Mouse (Mus musculus): ENCODE measurements around the gene Dytn.
"Not testable (repeated sequence)": the region's sequence is repeated elsewhere in the genome, so short reads cannot be mapped to it uniquely, and the experiment has no call there.

Gene Dytn

DNA sequence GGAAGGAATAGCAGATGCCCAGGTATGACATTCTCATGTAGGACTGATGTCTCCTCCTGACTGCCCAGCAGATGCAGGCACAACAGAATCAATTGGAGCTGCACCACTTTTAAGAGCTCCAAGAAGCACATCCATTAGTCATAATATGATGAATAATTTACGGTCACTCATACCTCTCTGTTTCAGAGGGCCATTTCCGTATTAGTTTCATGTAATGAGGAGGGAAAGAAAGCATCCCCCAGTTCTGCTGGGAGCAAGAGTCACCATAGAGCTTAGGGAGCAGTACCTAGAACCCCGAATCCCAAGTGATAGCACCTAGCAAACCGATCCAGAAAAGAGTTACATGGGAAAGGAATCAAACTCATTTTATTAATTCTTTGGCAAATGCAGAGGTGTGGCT, at the start of gene Dytn:
Gene Dytn, minus strand, starts transcription at position 101 of the 400 bp plus-strand sequence.
- no peak for DNase-seq (ENCODE audit: low read depth, low spot score)

DNA sequence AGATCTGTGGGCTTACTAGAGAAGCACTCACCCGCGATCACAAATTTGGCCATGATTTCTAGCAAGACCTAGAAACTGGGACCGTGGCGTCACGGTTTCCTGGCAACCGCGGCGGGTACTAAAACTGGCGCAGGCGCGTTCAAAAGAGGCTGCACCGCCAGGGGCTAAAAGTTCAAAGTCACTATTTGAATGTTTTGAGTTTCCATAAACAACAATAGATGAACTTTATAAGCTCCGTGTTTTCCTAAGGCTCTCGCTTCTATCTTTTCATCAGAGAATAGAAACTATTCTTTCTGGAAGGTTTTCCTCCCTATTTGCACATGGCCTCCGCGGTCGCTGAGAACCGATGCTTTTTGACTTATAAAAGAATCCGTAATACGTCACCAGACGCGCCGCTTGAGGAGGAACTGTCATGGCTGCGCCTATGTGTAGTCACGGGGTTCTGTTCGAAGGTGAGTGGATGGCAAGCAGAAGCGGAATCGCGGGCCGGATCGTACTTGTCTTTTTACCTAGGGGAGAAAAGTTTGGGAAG, 43.6 kb upstream of the Dytn start, which contains the start of the genes Mdh1b and Fastkd2:
Gene Mdh1b, minus strand, starts transcription at position 79 of the 532 bp plus-strand sequence.
Gene Fastkd2, plus strand, starts transcription at position 375 of the 532 bp plus-strand sequence.
- peak; percentile 80 for DNase-seq (ENCODE audit: low read depth, low spot score)

DNA sequence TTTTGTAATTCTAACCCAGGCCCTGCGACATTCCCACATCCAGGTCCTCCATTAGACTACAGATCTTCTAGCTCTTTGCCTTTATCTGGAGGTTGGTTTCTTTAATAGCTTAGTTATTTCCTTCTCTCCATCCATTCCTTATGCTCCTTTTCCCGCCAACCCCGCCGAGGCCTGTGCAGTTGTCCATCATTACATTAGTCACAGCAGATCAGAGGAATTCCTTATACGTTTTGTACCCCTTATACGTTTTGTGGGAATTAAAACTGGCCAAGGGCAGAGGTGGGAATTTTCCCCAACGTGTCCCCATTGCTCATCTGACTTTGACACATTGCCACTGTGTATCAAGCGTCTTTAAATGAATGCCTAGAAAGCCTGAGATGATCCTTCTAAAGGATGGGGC, 43.1 kb upstream of the Dytn start:
- no peak for DNase-seq (ENCODE audit: low read depth, low spot score)

DNA sequence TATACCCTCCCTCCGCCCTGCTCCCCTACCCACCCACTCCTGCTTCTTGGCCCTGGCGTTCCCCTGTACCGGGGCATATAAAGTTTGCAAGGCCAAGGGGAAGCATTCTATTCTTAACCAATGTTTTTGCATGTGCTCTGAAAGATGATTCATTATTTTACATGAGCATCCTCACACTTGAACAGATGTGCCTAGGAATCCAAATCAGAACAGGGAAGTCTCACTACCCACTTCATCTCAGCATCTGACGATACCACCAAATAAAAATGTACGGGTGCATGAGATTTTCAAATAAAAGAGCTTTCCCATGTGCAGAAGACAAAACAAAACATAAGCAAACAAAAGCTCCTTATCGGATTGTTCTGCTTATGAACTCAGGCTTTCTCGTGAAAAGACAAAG, 33.4 kb upstream of the Dytn start:
- no peak for DNase-seq (ENCODE audit: low read depth, low spot score)

DNA sequence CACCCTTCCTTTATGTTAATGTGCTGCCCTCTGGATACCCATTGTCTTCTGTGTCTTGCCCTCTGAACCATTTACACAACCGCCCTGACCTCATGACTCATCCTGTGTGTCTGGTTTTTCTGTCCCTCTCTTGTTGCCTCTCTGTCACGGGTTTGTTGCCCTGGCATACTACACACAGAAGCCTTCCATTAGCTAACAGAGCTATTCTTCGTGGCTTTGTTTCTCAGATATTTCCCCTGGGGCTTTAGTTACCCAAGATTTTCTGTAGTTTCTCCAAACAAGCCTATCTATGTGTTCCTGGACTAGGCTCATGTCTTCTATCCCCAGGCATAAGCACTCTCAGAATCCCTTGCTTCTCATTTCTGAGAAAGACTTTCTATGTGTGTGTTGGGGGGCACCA, 22.1 kb upstream of the Dytn start:
- no peak for DNase-seq (ENCODE audit: low read depth, low spot score)

DNA sequence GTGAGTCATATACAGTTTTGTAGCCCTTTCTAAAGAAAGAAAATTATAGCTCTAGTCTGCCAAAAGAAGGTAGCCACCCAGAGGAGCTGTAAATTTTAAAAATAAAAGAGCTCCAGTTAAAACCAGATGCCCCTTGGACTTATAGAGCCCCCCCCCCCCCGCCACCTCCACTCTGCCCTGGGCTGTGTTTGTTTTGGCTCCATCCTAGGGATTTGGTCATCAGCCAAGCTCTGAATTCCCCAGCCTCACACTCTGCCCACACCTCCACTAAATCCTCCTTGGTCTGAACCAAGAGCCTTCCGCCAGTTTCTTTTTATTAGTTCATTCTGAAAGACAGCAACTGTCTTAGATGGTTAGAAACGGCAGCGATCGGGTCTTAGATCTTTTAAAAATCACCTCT, 19.0 kb upstream of the Dytn start:
- DNase-seq (ENCODE audit: low read depth, low spot score): no peak

DNA sequence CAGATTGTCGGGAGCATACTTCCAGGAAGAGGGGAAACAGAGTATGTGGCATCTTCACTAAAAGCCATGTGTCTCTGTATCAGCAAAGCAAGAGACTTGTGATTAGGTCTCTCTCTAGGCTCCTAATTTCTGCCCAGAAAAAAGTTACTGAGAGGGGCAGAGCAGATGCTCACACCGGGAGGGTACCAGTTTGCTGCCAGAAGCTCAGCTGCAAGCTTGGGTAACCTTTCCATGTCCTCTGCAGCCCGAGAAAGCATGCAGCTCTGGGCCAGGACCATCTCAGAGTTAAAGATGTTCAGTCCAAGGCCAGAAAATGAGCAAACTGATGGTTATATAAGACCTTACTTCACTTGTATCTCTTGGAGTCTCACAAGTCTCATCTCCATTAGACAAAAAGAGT, 10.1 kb upstream of the Dytn start:
- no peak for DNase-seq (ENCODE audit: low read depth, low spot score)

DNA sequence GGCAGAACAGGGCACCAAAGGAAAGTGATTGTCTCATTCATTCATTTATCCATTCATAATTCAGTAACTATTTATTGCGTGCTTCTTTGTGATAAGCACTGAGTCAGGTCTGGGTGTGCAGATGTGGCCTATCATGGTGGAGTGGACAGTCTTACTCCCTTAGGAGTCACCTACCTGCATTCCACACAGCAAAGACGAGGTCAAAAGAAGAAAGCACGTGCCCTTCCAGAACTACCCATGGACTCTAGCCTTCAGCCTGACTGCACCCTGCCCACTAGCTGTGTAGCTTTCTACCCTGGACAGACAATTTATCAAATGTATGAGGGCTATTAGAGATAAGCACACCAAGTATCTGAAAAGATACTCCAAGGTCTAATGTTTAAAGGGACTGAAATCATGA, 10.8 kb downstream of the Dytn start:
- no peak for DNase-seq (ENCODE audit: low read depth, low spot score)

DNA sequence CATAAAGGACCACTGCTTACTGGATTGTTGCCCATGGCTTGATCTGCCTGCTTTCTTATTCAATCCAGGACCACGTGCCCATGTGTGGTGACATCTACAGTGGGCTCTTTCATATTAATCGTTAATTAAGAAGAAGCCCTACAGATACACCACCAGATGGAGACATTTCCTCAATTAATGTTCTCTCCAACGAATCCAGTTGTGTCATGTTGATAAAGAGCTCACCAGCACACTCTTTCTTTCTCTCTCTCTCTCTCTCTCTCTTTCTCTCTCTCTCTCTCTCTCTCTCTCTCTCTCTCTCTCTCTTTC, 17.9 kb downstream of the Dytn start:
- DNase-seq (ENCODE audit: low read depth, low spot score): no peak

DNA sequence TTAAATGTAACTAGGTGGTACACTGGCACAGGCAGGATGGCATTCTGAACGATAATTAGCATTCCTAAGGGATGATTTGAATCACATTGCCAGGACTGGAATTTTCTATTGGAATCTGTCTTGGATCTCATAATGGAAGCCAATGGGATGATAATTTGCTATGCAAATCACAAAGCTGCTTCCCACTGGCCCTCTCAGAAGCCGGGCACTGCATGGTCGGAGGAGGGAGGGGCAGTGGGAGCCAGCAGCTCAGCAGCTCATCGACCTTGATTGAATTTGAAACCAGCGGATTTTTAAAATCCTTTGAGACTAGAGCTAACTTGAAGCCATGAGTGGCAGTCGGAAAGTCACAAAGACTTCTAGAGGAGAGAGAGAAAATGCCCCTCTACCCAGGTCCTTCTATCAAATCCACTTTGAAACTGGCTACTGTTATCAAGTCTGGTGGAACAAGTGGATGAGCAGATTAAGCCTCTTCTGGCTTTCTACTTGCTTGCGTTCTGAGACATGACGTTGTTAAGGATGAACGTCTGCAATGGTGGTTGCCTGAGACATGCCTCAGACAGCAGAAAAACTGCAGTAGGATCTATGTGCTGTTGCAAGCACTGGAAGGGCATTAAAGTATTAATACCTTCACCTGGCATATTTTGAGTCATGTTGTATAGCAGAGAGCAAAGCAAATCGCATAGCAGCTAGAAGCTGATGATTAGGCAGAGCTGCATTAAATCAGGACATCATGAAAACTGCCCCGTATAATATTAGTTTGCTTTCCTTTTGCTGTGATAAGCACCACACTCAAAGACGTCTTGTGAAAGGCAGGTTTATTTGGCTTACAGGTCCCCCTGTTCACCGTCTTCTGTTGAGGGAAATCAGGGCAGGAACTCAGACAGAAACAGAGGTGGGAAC, 18.5 kb downstream of the Dytn start:
- no peak for DNase-seq (ENCODE audit: low read depth, low spot score)

DNA sequence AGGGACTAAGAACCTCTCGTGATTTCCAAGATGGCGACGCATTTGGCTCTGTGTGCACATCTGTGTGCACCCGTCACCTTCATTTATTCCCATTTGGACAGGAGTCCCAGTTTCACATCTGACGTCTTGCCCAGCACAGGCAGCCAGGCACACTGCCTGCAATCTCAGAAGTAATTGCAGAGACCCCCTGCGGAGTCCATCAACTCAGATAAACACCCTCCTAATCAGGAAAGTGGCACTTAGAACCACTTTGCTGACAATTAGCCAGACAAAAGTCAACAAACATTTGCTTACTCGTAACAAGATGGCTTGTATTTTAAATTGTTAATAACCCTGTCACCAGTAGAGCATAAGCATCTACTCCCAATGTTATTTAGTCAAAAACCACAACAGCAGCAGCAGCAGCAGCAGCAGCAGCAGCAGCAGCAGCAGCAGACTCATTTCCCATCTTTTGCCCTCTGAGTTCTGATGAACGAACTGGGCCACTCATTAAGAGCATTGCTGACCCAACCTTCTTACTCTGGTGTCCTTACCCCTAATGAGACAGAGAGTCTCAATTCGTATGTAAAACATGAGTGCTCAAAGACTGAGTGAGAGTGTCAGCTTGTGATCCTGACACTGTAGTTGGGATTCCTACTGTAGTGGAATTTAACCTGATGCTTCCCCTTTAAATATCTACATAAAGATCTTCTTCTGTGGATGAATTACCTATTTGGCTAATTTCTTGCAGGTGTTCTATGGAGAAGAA, 19.4 kb downstream of the Dytn start:
- DNase-seq (ENCODE audit: low read depth, low spot score): no peak

DNA sequence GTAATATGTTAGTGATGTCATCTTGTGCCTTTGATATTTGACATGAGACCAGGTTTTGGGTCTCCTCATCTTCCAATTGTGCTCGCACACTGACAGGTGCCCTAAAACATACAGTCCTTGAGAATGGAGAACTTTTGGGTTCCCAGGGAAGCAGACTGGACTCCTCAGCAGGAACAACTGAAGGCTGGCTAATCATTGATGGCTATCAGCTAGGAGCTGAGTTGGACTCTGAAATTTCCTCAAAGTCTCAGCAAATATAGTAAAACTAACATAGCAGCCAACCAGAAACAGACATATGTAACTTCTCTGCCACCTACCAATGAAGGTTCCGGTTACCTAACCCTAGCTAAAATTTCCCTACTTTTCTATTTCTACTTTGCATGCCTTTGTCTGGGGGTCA, 20.6 kb downstream of the Dytn start:
- no peak for DNase-seq (ENCODE audit: low read depth, low spot score)

DNA sequence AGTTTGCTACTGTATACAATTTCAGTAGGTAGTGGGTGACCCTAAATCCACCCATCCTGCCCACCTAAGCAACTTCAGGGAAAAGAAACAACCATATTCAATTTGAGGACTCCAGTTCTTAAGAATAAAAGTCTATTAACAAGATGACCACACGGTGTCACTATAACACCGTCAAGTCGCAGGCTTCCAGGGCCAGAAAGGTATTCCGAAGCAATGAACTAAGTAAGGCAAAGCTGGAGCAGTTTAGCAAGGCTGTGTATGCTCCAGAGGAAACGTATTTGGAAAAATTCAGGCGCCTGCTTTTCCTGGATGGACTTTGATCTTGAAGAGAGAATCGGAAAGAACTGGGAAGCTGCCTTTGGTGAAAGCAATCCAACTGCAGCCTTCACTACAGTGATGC, 27.1 kb downstream of the Dytn start:
- peak; percentile 22 for DNase-seq (ENCODE audit: low read depth, low spot score)

DNA sequence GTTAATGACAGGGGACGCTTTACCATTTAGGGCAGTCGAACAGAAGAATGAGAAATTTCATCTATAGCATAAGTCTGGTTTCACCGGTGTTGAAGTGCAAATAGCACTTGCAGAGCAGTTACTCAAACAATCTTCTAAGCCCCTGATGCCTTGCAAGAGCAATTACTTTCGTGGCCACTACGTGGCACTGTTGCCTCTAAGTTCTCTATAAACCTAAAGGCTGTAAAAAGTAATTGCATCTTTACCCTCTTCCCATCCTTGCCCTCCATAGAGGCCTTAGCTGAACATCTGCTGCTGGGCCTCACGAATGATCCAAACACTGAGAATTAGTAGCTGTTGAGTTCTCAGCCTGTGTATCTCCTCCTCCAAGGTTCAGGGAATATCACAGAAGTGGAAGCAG, 28.7 kb downstream of the Dytn start:
- DNase-seq (ENCODE audit: low read depth, low spot score): peak; percentile 40

DNA sequence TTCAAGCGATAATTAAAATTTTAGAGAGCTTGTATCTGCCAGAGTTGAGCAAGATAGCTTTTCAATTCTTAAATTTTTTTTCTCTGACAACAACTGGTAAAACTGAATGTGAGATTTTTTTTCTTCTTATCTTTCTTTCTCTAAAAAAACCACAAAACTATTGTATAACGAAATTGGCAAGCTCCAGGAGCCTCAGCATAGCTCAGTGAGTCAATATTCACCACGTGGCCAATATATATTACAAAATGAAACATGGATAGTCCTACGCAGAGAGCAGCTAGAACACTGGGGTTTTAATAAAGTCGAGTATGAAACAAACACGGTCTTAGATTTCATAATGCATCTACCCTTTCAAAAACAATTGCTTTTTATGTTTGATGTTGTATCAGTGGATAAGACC, 46.8 kb downstream of the Dytn start:
- DNase-seq (ENCODE audit: low read depth, low spot score): no peak

DNA sequence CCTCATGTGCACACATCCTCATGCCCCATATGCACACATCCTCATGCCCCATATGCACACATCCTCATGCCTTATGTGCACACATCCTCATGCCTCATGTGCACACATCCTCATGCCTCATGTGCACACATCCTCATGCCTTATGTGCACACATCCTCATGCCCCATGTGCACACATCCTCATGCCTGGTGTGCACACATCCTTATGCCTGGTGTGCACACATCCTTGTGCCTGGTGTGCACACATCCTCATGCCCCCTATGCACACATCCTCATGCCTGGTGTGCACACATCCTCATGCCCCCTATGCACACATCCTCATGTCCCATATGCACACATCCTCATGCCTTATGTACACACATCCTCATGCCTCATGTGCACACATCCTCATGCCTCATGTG, 56.3 kb downstream of the Dytn start:
- DNase-seq (ENCODE audit: low read depth, low spot score): not testable (repeated sequence)

DNA sequence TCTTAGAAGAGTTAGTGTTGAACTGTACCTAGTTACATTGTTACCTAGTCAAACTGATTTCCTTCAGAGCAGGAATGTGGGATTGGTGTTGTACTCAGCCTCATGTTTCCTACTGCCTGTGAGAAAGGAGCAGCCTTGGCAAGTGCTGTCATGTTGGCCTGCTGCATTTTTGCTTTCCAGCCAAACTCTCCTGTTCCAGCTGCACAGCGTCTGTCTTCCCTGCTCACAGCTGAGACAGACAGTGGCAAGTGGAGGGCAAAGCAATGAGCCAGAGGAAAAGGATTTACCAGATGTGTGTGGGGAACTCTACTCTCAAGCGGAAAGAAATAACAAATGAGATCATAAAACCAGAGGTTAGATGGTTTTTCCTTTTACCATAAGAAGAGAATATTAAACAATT, 58.5 kb downstream of the Dytn start:
- DNase-seq (ENCODE audit: low read depth, low spot score): no peak

DNA sequence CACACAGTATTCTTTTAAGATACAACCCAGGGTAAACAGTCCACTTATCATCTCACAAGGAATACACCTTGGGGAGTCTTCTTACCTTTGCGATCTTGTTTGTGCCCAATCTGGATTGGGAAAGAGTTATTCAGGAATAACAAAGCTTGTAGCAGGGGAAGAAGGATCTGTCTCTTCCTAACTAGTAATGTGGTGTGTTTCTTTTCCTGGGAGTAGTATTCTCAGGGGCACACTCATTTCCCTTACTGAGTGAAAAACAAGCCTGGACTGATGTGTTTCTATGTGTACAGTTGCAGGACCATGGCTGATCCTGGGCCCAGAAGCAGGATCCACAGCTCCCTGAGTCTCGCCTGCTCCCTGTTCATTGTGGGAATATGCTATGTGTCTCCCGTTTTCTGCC, 71.1 kb downstream of the Dytn start, which contains the start of gene Gm39653:
Gene Gm39653, plus strand, starts transcription at position 301 of the 400 bp plus-strand sequence.
- no peak for DNase-seq (ENCODE audit: low read depth, low spot score)

DNA sequence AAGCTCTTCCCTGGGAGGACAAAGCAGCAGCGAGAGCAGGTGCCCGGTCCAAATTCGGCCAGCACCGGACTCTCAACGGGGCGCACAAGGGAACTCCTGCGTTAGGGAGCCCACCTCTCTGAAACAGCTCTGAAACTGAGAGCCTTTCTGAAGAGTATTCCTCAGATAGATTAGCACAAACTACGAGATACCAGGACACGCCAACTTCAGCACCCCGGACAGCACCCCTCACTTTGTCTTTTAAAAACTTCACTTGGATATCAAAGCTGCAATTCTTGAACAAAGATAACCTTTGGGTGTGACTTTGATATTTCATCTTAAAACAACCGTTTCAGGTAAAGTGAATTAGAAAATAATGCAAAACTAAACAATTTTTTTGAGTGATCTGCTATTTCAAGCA, 72.1 kb downstream of the Dytn start:
- peak; percentile 31 for DNase-seq (ENCODE audit: low read depth, low spot score)

DNA sequence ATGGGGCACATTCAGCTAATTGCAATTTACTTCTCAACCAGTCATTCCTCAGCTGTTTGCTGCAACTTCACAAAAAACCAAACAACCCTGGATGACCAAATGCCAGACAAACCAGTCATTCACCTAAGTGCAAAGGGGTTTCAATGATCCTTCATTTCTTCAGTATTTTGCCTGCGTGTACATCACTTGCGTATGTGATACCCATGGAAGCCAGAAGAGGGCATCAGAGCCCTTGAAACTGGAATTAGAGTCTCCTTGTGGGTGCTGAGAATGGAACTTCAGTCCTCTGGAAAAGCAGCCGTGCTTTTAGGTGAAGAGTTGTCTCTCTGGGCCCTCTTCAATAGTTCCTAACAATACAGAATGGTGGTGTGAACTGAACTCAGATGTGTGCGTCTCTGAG, 77.1 kb downstream of the Dytn start:
- no peak for DNase-seq (ENCODE audit: low read depth, low spot score)

DNA sequence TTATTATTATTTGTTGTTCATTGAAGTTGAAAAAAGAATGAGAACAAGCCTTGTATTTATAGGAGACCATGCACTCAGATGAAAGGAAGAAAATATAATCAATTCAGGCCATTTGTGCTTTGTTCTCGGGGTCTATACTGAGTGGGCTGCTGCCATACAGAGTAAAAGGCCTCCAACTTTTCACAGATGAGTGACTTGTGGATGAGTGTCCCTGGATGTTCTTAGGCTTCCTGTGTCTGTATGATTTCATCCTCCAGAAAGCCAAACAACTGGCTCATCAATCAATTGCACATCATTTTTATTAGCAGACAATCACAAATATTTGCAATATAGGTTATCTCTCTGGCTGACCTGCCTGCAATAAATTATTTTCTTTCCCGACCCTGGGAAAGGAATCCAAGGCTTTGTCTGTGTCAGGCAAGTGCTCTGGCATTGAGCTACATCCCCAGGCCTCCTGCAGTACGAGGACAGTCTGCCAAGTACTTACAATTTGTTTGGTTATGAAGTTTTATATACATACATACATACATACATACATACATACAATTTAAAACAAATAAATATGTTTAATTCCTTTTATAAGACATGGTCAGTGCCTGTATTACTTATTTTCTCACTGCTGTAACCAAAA, 82.7 kb downstream of the Dytn start:
- DNase-seq (ENCODE audit: low read depth, low spot score): no peak

DNA sequence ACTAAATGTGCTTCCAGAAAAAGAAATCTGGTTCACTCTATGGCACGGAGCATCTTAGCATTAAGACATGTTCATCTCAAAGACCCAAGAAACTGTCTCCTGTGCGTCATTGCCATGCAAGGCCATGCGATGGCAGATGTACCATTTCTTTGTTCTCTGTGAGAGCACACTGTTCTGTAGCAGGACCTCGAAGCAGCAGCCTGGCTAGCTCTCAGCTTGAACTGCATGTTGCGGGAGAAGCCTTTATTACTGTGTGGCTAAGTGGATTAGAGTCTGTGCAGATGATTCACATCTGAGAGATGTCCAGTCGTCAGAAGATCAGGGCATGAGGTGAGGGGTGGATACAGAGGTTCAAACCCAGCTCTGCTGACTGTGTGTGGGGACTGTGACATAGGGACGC, 99.9 kb downstream of the Dytn start:
- DNase-seq (ENCODE audit: low read depth, low spot score): no peak

All from WW6 (cell line).